Mouse (Mus musculus): ENCODE data around the gene Faim.

The Faim gene

DNA sequence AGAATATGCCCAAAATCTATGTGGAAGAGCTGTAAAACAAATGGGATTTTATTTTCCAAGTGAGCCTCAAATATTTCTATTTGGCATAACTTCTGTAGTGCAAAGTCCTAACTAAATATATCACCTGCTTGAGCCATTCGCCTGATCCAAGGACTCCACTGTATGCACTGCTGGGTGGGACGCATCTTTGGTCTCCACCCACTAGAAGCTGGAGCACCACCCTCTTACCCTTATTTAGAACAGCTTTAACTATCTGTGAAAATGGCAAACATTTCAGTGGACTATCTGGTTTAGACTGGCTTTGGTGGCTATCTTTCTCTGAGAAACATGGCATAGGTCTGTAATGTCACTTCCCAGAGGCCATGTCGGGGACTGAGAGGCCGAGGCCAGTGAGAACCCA lies 56.5 kb downstream of the Faim start:
- ATAC-seq (ENCODE audit: insufficient number of reproducible peaks, low FRiP score, low TSS enrichment) = no peak

DNA sequence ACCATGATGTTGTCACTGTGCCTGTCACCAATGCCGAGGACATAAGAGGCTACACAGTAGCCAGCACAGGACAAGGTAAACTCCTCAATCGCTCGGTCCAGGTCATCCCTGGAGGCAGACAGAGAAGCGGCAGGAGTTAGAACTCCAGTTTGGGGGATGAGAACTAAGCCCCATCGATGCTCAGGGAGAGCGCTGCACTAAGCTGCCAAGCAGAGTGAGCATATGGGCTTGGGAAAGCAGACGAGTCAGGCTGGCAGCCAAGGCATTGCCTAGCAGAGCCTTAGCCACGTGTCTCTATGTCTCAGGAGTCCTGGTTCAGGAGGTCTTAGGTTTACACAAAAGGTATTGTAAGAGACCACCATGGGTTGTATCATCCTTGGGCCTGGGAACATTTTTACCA lies 58.6 kb downstream of the Faim start:
- peak; percentile 56 for ATAC-seq (ENCODE audit: insufficient number of reproducible peaks, low FRiP score, low TSS enrichment)

DNA sequence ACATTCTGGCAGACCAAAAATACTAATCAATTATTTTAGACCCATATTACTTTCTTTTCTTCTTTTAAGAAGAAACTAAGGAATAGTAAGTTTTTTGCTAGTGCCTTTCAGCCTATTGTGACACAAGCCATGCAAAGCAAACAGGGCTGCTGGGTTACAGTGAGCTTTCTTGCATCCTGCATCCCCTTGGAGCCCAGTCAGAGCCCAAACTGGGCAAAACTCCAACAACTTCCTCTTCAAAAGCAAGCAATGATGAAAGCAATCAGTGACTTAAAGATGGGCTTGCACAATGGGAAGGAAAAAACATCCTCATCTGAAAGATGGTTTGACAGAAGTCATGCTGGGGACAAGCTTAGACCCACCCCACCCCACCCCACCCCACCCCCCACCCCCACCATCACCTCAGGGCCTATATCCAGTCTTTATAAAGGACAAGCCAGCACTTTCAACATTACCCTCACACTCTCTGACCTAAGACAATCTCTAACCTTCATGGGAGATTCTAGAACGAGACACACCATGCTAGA lies 62.6 kb downstream of the Faim start:
- no peak for ATAC-seq (ENCODE audit: insufficient number of reproducible peaks, low FRiP score, low TSS enrichment)

DNA sequence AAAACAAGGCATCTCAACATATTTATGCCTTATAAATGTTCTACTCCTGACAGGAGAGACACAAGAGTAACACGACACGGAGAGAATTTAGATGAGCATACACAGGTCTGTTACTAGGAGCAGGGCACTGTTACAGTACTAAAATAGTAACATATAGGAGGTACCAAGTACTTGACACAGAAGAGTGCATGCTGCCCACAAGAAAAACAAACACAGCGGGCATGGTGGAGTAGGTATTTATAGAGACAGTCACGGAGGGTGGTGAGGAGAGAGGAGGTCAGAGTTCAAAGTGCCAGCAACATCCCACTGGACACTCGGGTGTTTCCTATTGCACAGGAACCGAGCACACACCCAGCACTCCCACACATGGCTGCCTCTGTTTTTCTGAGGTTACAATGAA lies 63.6 kb downstream of the Faim start:
- ATAC-seq (ENCODE audit: insufficient number of reproducible peaks, low FRiP score, low TSS enrichment) = no peak

Measured in cerebellum, adult (tissue).